Mouse (Mus musculus): ENCODE results near the gene Mrc2. TPM values are rescaled to one million over a fixed set of nuclear protein-coding genes. Genes with fewer than 3 reads are reported as not detected.

Gene Mrc2
- polyA plus RNA-seq, 1 experiment from 2014 or later = 8.0 TPM

GRCm38 (mm10) chr11:105352152-105352551, 59.7 kb downstream of the Mrc2 start:
- Histone ChIP-seq H3K4me3 (no peak overlapping the region), H3K4me1 (replicated peaks) (peaks cover 39% of the 10 kb centered on the region), H3K4me2 (no peak overlapping the region), H3K27ac (peak overlapping the region; percentile 70; the same call in 1 of the 2 replicates), H3K36me3 (no peaks in the 10 kb centered on the region), H3K27me3 (no peaks in the 10 kb centered on the region), H3K9ac (no peak overlapping the region), H3K9me3 (replicated peaks) (no peaks in the 10 kb centered on the region)
- no peak for ATAC-seq (replicated peaks; ENCODE audit: insufficient number of reproducible peaks, insufficient read depth, low FRiP score, low read depth)
- 69% methylated on average over 8 of the region's 8 CpGs for WGBS

GRCm38 (mm10) chr11:105352954-105353890, 60.8 kb downstream of the Mrc2 start:
- H3K9ac ChIP-seq = 0 out of 2 replicates have a peak overlapping the region, but pooled peaks have one; percentile 9
- no peaks in the 10 kb centered on the region for H3K36me3 ChIP-seq
- H3K4me3 ChIP-seq = no peak overlapping the region
- ATAC-seq (replicated peaks; ENCODE audit: insufficient number of reproducible peaks, insufficient read depth, low FRiP score, low read depth) = peak; percentile 59
- no peaks in the 10 kb centered on the region for H3K27me3 ChIP-seq
- H3K4me1 ChIP-seq (replicated peaks) = peaks cover 35% of the 10 kb centered on the region
- no peaks in the 10 kb centered on the region for H3K9me3 ChIP-seq (replicated peaks)
- H3K4me2 ChIP-seq = no peak overlapping the region
- 28% methylated on average over 9 of the region's 9 CpGs for WGBS
- H3K27ac ChIP-seq = peak overlapping the region; percentile 70

GRCm38 (mm10) chr11:105353891-105354280, 61.4 kb downstream of the Mrc2 start:
- Histone ChIP-seq H3K4me2 (no peak overlapping the region), H3K9ac (no peak overlapping the region), H3K9me3 (replicated peaks) (no peaks in the 10 kb centered on the region), H3K36me3 (no peaks in the 10 kb centered on the region), H3K4me1 (replicated peaks) (peaks cover 35% of the 10 kb centered on the region), H3K27me3 (no peaks in the 10 kb centered on the region), H3K27ac (0 out of 2 replicates have a peak overlapping the region, but pooled peaks have one; percentile 70), H3K4me3 (no peak overlapping the region)
- 81% methylated on average over 4 of the region's 4 CpGs for WGBS
- ATAC-seq (replicated peaks; ENCODE audit: insufficient number of reproducible peaks, insufficient read depth, low FRiP score, low read depth) = no peak

GRCm38 (mm10) chr11:105356301-105356700, 63.9 kb downstream of the Mrc2 start:
- Histone ChIP-seq H3K36me3 (no peaks in the 10 kb centered on the region), H3K4me1 (replicated peaks) (peaks cover 33% of the 10 kb centered on the region), H3K9me3 (replicated peaks) (no peaks in the 10 kb centered on the region), H3K9ac (no peak overlapping the region), H3K4me3 (no peak overlapping the region), H3K27ac (0 out of 2 replicates have a peak overlapping the region, but pooled peaks have one; percentile 21), H3K4me2 (no peak overlapping the region), H3K27me3 (no peaks in the 10 kb centered on the region)
- 45% methylated on average over 7 of the region's 7 CpGs for WGBS
- no peak for ATAC-seq (replicated peaks; ENCODE audit: insufficient number of reproducible peaks, insufficient read depth, low FRiP score, low read depth)

GRCm38 (mm10) chr11:105362041-105362765, 69.8 kb downstream of the Mrc2 start:
- peak overlapping the region; percentile 3; the same call in 1 of the 2 replicates for H3K27ac ChIP-seq
- no peak overlapping the region for H3K4me2 ChIP-seq
- H3K4me3 ChIP-seq = no peak overlapping the region
- H3K36me3 ChIP-seq = no peaks in the 10 kb centered on the region
- H3K27me3 ChIP-seq = no peaks in the 10 kb centered on the region
- H3K9me3 ChIP-seq (replicated peaks) = no peaks in the 10 kb centered on the region
- H3K9ac ChIP-seq = no peak overlapping the region
- no peak for ATAC-seq (replicated peaks; ENCODE audit: insufficient number of reproducible peaks, insufficient read depth, low FRiP score, low read depth)
- peaks cover 51% of the 10 kb centered on the region for H3K4me1 ChIP-seq (replicated peaks)
- 65% methylated on average over 4 of the region's 4 CpGs for WGBS

GRCm38 (mm10) chr11:105362946-105363597, 70.6 kb downstream of the Mrc2 start:
- no peaks in the 10 kb centered on the region for H3K27me3 ChIP-seq
- peak overlapping the region; percentile 86 for H3K4me2 ChIP-seq
- no peaks in the 10 kb centered on the region for H3K9me3 ChIP-seq (replicated peaks)
- 1% methylated on average over 40 of the region's 40 CpGs for WGBS
- H3K4me1 ChIP-seq (replicated peaks) = peaks cover 52% of the 10 kb centered on the region
- H3K9ac ChIP-seq = peak overlapping the region; percentile 59
- ATAC-seq (replicated peaks; ENCODE audit: insufficient number of reproducible peaks, insufficient read depth, low FRiP score, low read depth) = peak; percentile 77
- no peaks in the 10 kb centered on the region for H3K36me3 ChIP-seq
- peak overlapping the region; percentile 51 for H3K27ac ChIP-seq
- H3K4me3 ChIP-seq = peak overlapping the region; percentile 66

- 33% methylated on average over 12 of the region's 12 CpGs for WGBS
- peak overlapping the region; percentile 66 for H3K4me3 ChIP-seq
- H3K4me2 ChIP-seq = peak overlapping the region; percentile 86
- no peaks in the 10 kb centered on the region for H3K27me3 ChIP-seq
- peak overlapping the region; percentile 51 for H3K27ac ChIP-seq
- H3K9ac ChIP-seq = peak overlapping the region; percentile 59
- no peaks in the 10 kb centered on the region for H3K9me3 ChIP-seq (replicated peaks)
- H3K4me1 ChIP-seq (replicated peaks) = peaks cover 52% of the 10 kb centered on the region
- ATAC-seq (replicated peaks; ENCODE audit: insufficient number of reproducible peaks, insufficient read depth, low FRiP score, low read depth) = peak; percentile 30; the same call in 1 of the 2 replicates
- no peaks in the 10 kb centered on the region for H3K36me3 ChIP-seq
Measured at GRCm38 (mm10) chr11:105363598-105364385, 71.3 kb downstream of the Mrc2 start.

GRCm38 (mm10) chr11:105364386-105365065, 72.1 kb downstream of the Mrc2 start:
- H3K9ac ChIP-seq = peak overlapping the region; percentile 59
- peak overlapping the region; percentile 51 for H3K27ac ChIP-seq
- no peaks in the 10 kb centered on the region for H3K36me3 ChIP-seq
- H3K4me1 ChIP-seq (replicated peaks) = peaks cover 52% of the 10 kb centered on the region
- peak overlapping the region; percentile 86 for H3K4me2 ChIP-seq
- no peaks in the 10 kb centered on the region for H3K9me3 ChIP-seq (replicated peaks)
- no peaks in the 10 kb centered on the region for H3K27me3 ChIP-seq
- 10% methylated on average over 12 of the region's 12 CpGs for WGBS
- ATAC-seq (replicated peaks; ENCODE audit: insufficient number of reproducible peaks, insufficient read depth, low FRiP score, low read depth) = no peak
- H3K4me3 ChIP-seq = peak overlapping the region; percentile 66

GRCm38 (mm10) chr11:105365611-105366010, 73.2 kb downstream of the Mrc2 start:
- WGBS = 51% methylated on average over 3 of the region's 3 CpGs
- H3K27ac ChIP-seq = no peak overlapping the region

GRCm38 (mm10) chr11:105366051-105366450, 73.6 kb downstream of the Mrc2 start:
- Histone ChIP-seq H3K36me3 (no peaks in the 10 kb centered on the region), H3K9ac (no peak overlapping the region), H3K27me3 (no peaks in the 10 kb centered on the region), H3K9me3 (replicated peaks) (no peaks in the 10 kb centered on the region), H3K4me3 (no peak overlapping the region), H3K4me2 (no peak overlapping the region), H3K27ac (no peak overlapping the region), H3K4me1 (replicated peaks) (peaks cover 52% of the 10 kb centered on the region)
- ATAC-seq (replicated peaks; ENCODE audit: insufficient number of reproducible peaks, insufficient read depth, low FRiP score, low read depth) = peak; percentile 54
- WGBS = 19% methylated on average over 3 of the region's 4 CpGs

More at GRCm38 (mm10) chr11:105365611-105366010, 73.2 kb downstream of the Mrc2 start:
- H3K9ac ChIP-seq = no peak overlapping the region
- H3K36me3 ChIP-seq = no peaks in the 10 kb centered on the region
- H3K4me3 ChIP-seq = no peak overlapping the region
- H3K27me3 ChIP-seq = no peaks in the 10 kb centered on the region
- ATAC-seq (replicated peaks; ENCODE audit: insufficient number of reproducible peaks, insufficient read depth, low FRiP score, low read depth) = no peak
- H3K4me1 ChIP-seq (replicated peaks) = peaks cover 52% of the 10 kb centered on the region
- no peaks in the 10 kb centered on the region for H3K9me3 ChIP-seq (replicated peaks)
- peak overlapping the region; percentile 86; the same call in 1 of the 2 replicates for H3K4me2 ChIP-seq
